Mouse (Mus musculus) megakaryocyte, embryonic 14.5 days (primary cell): ENCODE data around the gene Gm5136. TPM values are rescaled to one million over a fixed set of nuclear protein-coding genes. Genes with fewer than 3 reads are reported as not detected.

ENCODE experiments used
- H3K27me3 ChIP-seq: replicated peaks from 2 replicates; pipeline ENCODE3; 2012; ENCODE audit warnings: inconsistent platforms
- H3K36me3 ChIP-seq: replicated peaks from 2 replicates; pipeline ENCODE3; 2012; ENCODE audit warnings: low read length, inconsistent platforms, mixed read lengths
- H3K4me1 ChIP-seq: 2 replicates; pipeline ENCODE4 v1.6.1; 2012; ENCODE audit warnings: inconsistent platforms
- H3K4me3 ChIP-seq: replicated peaks from 2 replicates; pipeline ENCODE3; 2012; ENCODE audit warnings: moderate library complexity, mild to moderate bottlenecking, inconsistent platforms
- H3K9me3 ChIP-seq: 2 replicates; pipeline ENCODE4 v1.6.1; 2012; ENCODE audit warnings: inconsistent platforms
- FLI1 ChIP-seq: IDR thresholded peaks from 2 replicates; pipeline ENCODE4 v1.6.1; 2012; ENCODE audit warnings: low read length, inconsistent platforms, mixed read lengths
- GATA1 ChIP-seq: IDR thresholded peaks from 3 replicates; pipeline ENCODE4 v1.6.1; 2012; ENCODE audit warnings: mixed read lengths, low read length, inconsistent platforms, borderline replicate concordance
- polyA plus RNA-seq: library from polyadenylated mRNA; stranded (reverse); fragments of >175 nt; gene quantifications from 2 replicates; pipeline ENCODE4 v1.2.3, GENCODE M21; 2012; ENCODE audit warnings: low replicate concordance; ENCODE audit not compliant: insufficient read depth

Gm5136 gene
- polyA plus RNA-seq, 1 experiment: not detected

- TF ChIP-seq GATA1: no peak
- no peak for TF ChIP-seq FLI1
- H3K36me3 ChIP-seq: no peaks in the 10 kb centered on the region
- H3K4me3 ChIP-seq: no peak overlapping the region
- H3K4me1 ChIP-seq: no peaks in the 10 kb centered on the region
- no peaks in the 10 kb centered on the region for H3K27me3 ChIP-seq
- peaks cover 29% of the 10 kb centered on the region for H3K9me3 ChIP-seq
Observed at GRCm38 (mm10) chr10:108652066-108652465, 47.9 kb downstream of the Gm5136 start.

GRCm38 (mm10) chr10:108649174-108649573 lies 50.8 kb downstream of the Gm5136 start:
- Histone ChIP-seq H3K36me3 (no peaks in the 10 kb centered on the region), H3K9me3 (peaks cover 22% of the 10 kb centered on the region)

More at GRCm38 (mm10) chr10:108649174-108649573, 50.8 kb downstream of the Gm5136 start:
- no peaks in the 10 kb centered on the region for H3K27me3 ChIP-seq
- H3K4me3 ChIP-seq: no peak overlapping the region
- TF ChIP-seq GATA1 (no peak), FLI1 (no peak)
- H3K4me1 ChIP-seq: no peaks in the 10 kb centered on the region
